Mouse (Mus musculus): ENCODE measurements around the gene Slc35e3.

Slc35e3 gene

GRCm38 (mm10) chr10:117776281-117777102 is 30.3 kb upstream of the Slc35e3 start:
- no peak for DNase-seq (ENCODE audit: low read depth, low spot score)

DNA sequence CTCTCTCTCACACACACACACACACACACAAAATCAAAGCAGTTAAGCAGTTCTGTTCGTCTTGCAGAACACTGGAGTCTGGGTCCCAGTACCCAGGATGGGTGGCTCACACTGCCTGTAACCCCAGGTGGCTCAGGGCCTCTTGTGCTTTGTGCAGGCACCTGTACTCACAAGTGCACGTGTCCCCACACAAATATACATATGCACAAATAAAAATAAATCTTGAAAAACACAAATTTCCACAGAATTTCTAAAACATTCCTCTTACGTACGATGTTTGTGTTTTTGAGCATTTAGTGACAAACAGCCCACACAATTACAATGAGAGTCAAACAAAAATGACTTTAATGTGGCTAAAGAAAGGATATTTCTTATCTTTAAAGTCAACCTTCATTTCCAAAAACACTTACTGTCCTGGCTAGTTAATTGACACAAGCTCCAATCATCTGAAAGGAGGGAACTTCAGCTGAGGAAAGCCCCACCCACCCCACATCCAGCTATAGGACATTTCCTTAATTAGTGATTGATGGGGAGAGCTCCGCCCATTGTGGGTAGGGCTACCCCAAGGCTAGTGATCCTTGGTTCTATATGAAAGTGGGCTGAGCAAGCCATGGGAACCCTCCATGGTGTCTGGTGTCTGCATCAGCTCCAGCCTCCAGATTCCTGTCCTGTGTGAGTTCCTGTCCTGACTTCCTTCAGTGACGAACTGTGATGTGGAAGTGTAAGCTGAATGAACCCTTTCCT is 29.4 kb upstream of the Slc35e3 start:
- no peak for DNase-seq (ENCODE audit: low read depth, low spot score)

GRCm38 (mm10) chr10:117774817-117775120 is 28.6 kb upstream of the Slc35e3 start:
- no peak for DNase-seq (ENCODE audit: low read depth, low spot score)

- no peak for DNase-seq (ENCODE audit: low read depth, low spot score)
These were observed 28.0 kb upstream of the Slc35e3 start for GRCm38 (mm10) chr10:117774011-117774816.

- no peak for DNase-seq (ENCODE audit: low read depth, low spot score)
These were observed 27.0 kb upstream of the Slc35e3 start for GRCm38 (mm10) chr10:117773106-117773720.

DNA sequence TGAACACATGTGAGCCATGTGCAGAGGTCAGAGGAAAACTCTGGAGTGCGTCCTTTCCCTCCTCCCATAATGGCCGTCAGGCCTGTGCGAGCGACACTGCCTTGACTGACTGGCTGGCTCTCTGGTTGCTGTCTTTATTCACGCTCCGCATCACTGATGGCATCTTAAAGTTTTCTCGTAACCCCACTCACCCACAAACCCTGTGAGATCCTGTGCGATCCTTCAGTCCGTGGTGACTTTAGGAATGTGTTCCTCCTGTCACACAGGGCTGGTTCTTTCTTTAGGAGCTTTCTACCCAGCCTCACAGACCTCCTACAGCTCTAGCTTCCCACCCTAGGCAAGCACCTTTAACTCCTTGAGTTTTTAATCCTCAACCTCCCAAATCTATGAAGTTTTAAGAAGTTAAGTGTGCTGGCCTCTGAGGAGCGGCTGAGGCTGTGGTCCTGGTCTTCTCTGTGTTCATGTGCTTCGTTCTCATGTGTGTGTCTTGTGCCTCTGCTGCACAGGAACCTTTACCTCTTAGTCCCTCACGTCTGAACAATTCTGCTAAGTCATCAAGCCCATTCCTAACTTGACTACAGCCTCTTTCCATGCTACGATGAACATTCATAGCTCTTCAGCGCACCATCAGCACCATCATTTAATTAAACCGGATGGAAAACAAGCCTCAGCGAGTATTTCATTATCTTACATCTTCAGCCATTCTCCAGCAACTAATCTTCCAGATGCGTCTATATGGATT is 26.4 kb upstream of the Slc35e3 start:
- no peak for DNase-seq (ENCODE audit: low read depth, low spot score)

GRCm38 (mm10) chr10:117771131-117771510 is 25.0 kb upstream of the Slc35e3 start:
- DNase-seq (ENCODE audit: low read depth, low spot score), result no peak

DNA sequence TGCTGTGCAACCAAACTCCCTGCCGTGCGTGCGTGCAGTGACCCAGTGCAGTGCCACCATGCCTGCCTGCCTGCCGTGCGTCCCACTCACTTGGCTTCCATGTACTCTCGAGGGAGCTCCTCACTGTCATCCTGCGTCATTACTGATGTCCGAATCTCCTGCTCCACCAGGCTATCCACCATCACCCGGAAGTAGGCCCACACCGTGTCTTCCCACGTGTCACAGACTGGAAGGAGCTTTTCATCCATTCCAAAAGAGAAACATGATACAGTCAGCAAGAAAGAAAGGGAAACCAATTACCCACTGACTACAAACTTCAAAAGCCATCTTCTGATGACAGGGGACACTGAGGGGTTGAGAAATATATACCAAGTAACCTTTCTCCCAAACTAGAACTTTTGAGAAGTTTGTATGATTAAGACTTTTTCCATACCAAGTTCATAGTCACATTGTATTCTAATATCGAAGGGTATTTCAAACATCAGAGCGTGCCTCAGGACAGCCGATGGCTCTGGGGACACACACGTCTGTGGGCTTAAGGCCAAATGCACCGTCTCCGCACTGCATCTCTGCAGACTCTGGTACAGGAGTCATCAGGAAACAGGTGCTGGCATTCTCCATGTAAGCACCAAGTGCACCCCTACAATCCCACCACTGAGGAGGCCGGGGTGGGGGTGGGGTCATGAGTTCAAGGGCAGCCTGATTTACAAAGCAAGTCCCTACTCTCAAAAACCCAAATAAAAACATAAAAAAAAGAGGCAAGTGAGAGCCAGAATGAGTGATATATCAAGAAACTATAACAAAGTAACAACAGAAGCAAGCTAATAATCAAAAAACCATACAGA is 24.3 kb upstream of the Slc35e3 start:
- no peak for DNase-seq (ENCODE audit: low read depth, low spot score)

DNA sequence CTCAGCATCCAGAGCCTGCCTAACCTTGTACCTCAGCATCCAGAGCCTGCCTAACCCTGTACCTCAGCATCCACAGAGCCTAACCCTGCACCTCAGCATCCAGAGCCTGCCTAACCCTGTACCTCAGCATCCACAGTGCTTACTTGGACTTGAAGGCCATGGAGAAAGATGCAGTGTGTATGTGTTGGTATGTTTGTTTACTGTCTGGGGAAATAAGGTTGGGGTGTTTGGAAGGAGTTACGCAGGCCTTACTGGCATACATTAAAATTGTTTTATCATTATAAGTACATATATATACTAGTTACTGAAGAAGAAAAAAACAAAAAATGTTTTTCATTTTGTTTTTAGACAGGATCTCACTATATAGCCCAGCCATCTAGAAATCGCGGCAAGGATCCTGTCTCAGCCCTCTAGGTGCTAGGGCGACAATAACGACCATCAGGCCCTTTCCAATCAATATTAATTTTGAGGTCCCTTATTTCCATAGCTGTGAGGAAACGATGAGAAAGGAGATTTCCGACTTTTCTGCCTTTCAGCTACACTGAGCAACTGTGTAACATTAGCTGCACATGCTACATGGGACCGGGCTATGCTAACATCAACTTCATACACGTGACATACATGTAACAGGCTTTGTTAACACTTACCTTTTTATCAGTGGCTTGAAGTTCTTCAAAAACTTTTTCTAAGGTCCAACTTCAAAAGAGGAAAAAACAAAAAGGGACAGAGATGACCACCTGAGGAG is 23.5 kb upstream of the Slc35e3 start:
- no peak for DNase-seq (ENCODE audit: low read depth, low spot score)

DNA sequence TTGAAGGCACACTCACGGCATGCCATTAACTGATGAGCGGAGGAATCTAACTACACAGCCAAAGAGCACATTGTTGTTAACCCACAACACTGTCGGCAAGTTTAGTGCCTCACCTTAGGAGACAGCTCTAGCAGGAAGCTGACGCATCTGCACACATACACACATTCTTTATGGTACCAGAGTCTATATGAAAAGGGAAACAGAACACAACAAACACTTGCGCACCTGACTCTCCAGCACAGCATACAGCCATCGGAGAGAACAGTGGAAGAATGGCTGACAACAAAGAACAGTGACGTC is 21.9 kb upstream of the Slc35e3 start:
- no peak for DNase-seq (ENCODE audit: low read depth, low spot score)

DNA sequence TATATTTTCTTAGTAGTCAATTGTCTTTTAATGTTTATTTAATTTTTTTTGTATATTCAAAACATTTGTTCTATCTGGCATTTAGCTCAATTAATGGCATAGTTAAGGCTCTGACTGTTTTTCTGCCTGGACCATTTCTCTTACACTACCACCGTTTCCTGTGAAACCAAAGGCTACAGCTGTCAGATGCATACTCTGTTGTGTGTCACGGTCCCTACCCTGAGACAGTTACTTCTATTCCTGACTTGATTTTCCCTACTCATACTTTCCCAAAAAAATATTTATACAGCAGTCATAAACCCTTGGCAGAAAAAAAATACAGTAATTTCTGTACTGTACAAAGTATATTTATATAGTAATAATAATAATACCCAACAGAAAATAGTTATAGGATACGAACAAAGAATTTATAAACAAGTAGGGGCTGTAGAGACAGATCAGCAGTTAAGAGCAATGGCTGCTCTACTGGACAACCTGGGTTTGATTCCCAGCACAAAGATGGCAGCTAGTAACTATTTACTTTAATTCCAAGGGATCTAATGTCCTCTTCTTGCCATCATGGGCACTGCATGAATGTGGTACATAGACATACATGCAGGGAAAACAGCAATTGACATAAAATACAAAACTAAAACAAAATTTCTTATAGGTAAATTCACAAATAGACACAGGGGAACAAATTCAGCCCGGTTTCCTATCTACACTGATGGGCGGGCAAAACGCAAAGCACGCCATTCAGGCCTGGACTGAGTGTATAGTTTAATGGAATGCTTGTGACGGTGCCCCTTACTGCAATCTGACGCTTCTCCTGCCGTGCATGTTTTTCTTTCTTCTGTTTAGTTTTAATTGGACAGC is 21.3 kb upstream of the Slc35e3 start:
- DNase-seq (ENCODE audit: low read depth, low spot score), result no peak

- no peak for DNase-seq (ENCODE audit: low read depth, low spot score)
These were observed 20.7 kb upstream of the Slc35e3 start for GRCm38 (mm10) chr10:117766896-117767160.

DNA sequence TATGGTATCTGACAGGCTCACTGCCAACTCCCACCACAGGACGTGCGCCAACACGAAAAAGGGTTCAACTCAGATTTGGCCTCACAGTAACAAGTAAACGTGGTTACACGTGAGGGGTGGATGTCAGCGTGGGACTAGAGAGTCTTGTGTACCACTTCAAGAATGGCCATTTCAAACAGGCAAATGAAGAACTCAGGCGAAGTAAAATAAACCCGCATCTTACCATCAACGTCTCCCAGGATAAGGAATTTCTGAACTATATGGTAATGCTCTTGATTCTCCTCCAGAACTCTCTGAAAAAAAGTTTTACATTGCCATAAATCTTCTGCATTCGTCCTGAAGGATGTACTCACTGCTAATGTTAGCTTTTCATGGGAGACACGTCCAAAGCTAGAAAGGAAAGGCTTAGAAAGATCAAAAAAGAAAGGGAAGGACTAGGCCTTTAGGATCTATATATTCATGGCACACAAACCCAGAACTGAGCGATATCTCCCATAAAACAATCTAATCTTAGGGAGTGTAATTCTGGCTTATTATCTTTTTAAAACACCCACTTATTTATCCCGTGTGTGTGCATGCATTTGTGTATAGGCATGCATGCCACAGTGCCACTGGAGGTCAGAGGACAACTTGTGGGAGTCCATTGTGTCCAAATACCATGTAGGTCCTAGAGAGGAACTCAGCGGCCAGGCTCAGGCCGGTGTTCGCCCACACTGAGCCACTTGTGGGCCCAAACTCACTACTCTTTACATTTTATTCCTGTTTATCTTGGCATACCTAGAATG is 20.1 kb upstream of the Slc35e3 start:
- DNase-seq (ENCODE audit: low read depth, low spot score), result no peak

DNA sequence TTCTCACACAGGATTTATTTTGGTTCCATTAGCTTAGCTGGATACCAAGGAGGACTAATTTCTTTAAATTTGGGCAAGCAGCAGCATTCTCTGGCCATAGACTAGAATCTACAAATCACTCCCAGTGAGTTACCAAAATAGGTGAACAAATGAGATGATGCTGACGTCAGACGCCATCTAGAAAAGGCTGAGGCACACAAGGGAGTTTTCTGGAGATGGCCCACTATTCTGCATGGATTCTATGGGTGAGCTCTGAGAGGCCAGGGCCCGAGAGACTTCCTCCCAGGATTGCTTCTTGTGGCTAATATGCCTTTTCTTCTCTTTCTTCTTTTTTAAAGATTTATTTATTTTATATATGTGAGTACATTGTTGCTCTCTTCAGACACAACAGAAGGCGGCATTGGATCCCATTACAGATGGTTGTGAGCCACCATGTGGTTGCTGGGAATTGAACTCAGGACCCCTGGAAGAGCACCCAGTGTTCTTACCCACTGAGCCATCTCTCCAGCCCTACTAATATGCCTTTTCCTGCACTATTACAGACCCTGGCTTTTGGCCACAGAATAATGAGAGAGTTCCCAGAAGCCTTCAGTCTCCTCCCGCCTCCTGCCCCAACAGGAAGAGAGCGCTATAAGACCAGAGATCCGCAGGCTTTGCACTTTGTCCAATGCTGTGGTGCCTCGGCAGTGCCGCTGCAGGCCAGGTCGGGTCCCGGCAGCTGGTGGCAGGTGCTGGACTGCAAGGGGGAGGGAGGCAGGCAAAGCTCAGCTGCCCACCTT is 19.1 kb upstream of the Slc35e3 start:
- no peak for DNase-seq (ENCODE audit: low read depth, low spot score)

GRCm38 (mm10) chr10:117764598-117764997 is 18.4 kb upstream of the Slc35e3 start:
- DNase-seq (ENCODE audit: low read depth, low spot score), result no peak

DNA sequence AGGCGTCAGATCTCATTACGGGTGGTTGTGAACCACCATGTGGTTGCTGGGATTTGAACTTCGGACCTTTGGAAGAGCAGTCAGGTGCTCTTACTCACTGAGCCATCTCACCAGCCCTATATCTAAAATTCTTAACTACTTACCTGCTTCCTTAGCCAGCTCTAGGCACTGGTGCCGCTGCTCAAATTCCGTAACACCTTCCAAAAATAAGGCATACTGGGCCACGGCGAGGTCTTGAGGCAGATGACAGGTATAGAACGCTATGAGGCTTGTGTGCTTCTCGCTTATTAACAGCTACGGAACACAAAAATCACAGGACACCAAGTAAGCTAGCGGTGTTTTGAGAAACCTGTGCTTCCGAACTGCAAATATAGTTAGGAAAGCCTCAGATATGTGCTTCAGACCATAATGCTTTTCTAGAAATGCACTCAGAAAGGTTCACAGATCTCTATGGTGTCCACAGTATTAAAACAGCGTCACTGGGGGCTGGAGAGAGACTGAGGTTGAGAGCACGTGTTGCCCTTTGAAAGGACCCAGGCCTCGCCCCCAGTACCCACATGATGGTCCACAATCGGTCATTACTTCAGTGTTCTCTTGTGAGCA is 17.5 kb upstream of the Slc35e3 start:
- no peak for DNase-seq (ENCODE audit: low read depth, low spot score)

GRCm38 (mm10) chr10:117762966-117763365 is 16.8 kb upstream of the Slc35e3 start:
- no peak for DNase-seq (ENCODE audit: low read depth, low spot score)
